Mouse (Mus musculus): Measurements from ENCODE around the gene Apoc4. TPM values are rescaled to one million over a fixed set of nuclear protein-coding genes. Genes with fewer than 3 reads are reported as not detected.

Gene Apoc4
- total RNA-seq (2023) = not detected

DNA sequence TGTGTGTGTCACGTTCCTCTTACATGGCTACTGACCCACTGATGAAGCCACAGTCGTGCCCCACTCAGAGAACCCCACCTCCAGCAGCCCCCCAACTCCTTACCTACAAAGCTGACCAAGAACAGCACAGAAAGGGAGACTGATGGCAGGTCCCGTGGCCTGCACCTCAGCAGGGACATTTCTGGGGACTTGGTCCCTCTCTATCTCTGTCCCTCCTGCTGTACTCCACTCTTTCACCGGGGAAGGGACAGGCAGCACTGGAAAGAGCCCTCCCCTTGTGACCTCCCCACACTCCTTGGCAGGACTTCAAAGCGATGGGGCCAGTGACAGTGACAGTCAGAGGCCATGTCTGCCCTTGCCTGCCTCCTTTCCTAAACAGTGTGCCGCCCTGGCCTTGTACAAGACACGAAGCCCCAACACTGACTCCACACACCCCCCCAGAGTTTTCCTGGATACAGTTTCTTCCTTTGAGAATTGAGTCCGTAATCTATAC is at the start of gene Apoc4, which contains the start of gene Gm44805:
Apoc4 (minus strand) TSS at position 278 of the 493 bp plus-strand sequence.
Gm44805 (minus strand) TSS at position 222 of the 493 bp plus-strand sequence.

GRCm38 (mm10) chr7:19715239-19716054 is 34.2 kb upstream of the Apoc4 start, which contains the start of gene Tomm40:
Gene Tomm40, minus strand, starts transcription at chr7:19715438.

DNA sequence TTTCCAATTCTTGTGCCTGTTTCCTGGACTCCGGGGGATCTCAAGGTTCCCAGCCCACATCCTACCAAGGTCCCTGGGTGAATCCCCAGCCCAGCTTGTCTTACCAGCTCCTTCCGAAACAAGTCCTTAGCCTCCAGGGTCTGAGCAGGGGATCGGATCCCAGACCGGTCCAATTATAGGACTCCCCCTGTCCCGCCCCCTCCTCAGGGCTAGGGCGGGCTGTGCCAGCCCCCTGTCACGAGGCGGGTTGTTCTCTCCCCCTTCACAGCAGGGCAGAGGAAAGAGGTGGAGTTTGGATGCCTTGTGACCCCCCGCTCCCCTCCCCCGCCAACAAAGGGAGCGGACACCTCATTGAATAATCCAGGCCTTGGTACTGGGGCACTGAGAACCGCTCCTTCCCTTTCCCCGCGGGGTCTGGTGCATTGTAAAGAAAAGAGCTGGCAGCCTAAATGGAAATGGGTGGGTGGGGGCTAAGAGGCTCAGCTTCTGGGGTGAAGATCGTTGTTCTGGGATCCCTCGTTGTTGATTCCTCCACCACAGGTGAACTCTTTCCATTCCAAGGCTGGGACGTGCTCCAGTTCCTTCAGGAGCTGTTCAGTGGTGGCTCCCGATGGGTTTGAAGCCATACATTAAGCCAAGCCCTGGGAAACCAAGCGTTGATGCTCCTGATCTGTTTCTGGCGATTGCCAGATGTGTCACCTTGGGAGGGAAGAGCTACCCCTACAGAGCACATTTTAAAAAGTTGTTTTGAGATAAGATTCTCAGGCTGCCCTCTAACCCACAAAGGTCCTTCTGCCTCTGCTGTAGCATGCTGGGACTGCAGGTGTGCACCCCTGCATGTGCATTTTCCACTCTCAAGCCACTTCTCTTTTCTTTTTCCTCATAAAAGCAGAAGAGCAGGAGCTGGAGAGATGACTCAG is 17.9 kb upstream of the Apoc4 start, which contains the start of gene Apoe:
Apoe (minus strand) TSS at position 282 of the 920 bp plus-strand sequence.

GRCm38 (mm10) chr7:19691873-19692865 is 10.9 kb upstream of the Apoc4 start, which contains the start of gene Apoc1:
Gene Apoc1, minus strand, starts transcription at chr7:19692660.

GRCm38 (mm10) chr7:19677872-19678271 is 3.4 kb downstream of the Apoc4 start, which contains the start of gene Apoc2:
Gene Apoc2, minus strand, starts transcription at chr7:19677941.

DNA sequence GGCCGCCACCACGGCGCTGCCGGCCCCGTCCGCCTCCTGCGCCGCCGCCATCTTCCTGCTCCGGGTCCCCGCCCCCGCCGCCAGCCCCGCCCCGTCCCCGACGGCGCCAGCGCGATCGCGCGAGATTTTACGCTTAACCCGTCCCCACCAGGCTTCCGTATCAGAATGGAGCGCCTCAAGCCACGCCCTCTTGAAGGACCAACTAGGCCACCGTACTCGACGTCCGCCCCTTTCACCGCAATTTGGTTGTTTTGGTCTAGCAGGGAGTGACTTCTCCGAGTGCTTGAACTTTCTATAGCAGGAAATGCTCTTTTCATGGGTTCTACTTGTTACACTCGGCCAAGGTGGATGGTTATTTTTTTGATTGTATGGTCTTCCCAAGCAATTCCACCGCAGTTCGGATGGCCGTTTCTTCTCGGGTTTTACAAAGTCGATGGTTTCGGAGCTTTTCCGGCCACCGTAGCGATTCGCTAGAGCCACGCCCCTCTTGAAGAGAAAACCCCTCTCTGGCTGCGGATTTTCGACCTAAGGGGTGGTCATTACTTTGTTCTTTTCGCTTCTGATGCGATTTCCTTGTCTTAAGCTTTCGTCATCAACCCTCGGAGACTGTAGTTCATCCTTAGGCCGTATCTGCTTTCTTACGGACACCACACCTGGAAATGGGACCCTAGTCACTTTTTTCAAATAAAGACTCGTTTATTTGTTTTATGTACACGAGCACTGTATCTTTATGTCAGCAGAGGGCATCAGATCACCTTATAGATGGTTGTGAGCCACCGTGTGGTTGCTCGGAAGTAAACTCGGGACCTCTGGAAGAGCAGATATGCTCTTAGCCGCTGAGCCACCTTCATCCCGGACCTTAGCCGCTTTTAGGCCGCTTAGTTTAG is 16.1 kb downstream of the Apoc4 start, which contains the start of gene Clptm1:
Clptm1 (minus strand) TSS at position 79 of the 887 bp plus-strand sequence.

DNA sequence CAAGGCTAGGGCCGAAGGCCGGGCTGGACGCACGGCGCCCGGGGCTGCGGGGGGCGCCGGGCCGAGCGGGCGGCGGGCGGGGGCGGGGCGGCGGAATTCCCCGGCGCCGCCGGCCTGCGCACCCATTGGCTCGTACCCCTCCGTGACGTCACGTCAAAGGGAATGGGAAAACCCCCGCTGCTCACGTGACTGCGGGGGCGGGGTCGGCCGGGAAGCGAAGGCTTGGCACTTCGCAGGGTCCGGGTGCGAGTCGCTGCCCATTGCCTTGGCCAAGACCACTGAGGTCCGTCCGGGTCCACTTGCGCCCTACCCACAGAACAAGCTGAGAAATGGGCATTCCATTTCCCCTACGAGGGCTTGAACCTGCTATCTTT is 51.9 kb downstream of the Apoc4 start, which contains the start of gene Relb:
Relb (minus strand) TSS at position 78 of the 374 bp plus-strand sequence.

Other genes with a start within 250 kb of the Apoc4 start
- gene Mark4, start 222.7 kb downstream of the Apoc4 start, total RNA-seq (2023) = 34.7 TPM
- not detected for gene Exoc3l2, start 218.1 kb downstream of the Apoc4 start, total RNA-seq (2023)
- gene Bloc1s3, start 173.1 kb downstream of the Apoc4 start, total RNA-seq (2023) = 4.1 TPM
- 25.3 TPM for gene Trappc6a, start 173.1 kb downstream of the Apoc4 start, total RNA-seq (2023)
- gene Nkpd1, start 163.6 kb downstream of the Apoc4 start, total RNA-seq (2023) = not detected
- gene Ppp1r37, start 118.4 kb downstream of the Apoc4 start, total RNA-seq (2023) = 61.6 TPM
- gene Zfp296, start 104.2 kb downstream of the Apoc4 start, total RNA-seq (2023) = 0.83 TPM
- gene Gemin7, start 103.9 kb downstream of the Apoc4 start, total RNA-seq (2023) = 52.5 TPM
- 84.2 TPM for gene Clasrp, start 77.0 kb downstream of the Apoc4 start, total RNA-seq (2023)
- gene Relb, start 52.0 kb downstream of the Apoc4 start, total RNA-seq (2023) = 56.3 TPM
- 76.6 TPM for gene Clptm1, start 16.4 kb downstream of the Apoc4 start, total RNA-seq (2023)
- not detected for gene Apoc2, start 3.5 kb downstream of the Apoc4 start, total RNA-seq (2023)
- gene Gm44805, start 56 bp downstream of the Apoc4 start, total RNA-seq (2023) = not detected
- 2.0 TPM for gene Apoc1, start 11.2 kb upstream of the Apoc4 start, total RNA-seq (2023)
- 38.1 TPM for gene Apoe, start 17.7 kb upstream of the Apoc4 start, total RNA-seq (2023)
- gene Tomm40, start 34.0 kb upstream of the Apoc4 start, total RNA-seq (2023) = 56.8 TPM
- 0.62 TPM for gene Nectin2, start 69.0 kb upstream of the Apoc4 start, total RNA-seq (2023)
- 2.0 TPM for gene Bcam, start 89.5 kb upstream of the Apoc4 start, total RNA-seq (2023)
- not detected for gene Cblc, start 115.3 kb upstream of the Apoc4 start, total RNA-seq (2023)
- 35.9 TPM for gene Bcl3, start 141.3 kb upstream of the Apoc4 start, total RNA-seq (2023)
- not detected for gene Gm19345, start 170.5 kb upstream of the Apoc4 start, total RNA-seq (2023)
- 0.68 TPM for gene Ceacam16, start 179.8 kb upstream of the Apoc4 start, total RNA-seq (2023)
- gene Ceacam19, start 206.5 kb upstream of the Apoc4 start, total RNA-seq (2023) = not detected
- 92.4 TPM for gene Pvr, start 239.7 kb upstream of the Apoc4 start, total RNA-seq (2023)

Data from CD4-positive naive resting alpha-beta T cell, adult 57 days (primary cell).